Mouse (Mus musculus) left cerebral cortex, postnatal 36 days (tissue): ENCODE data around the gene Klra7. TPM values are rescaled to one million over a fixed set of nuclear protein-coding genes. Genes with fewer than 3 reads are reported as not detected.
"Not testable (repeated sequence)": the region's sequence is repeated elsewhere in the genome, so short reads cannot be mapped to it uniquely, and the experiment has no call there.

Experiments used
- DNase-seq, 2 experiments: peaks; one replicate each; pipeline ENCODE4 v3.0.0; 2021 to 2022; ENCODE audit warnings: low spot score in 2 of 2, mixed read lengths in 1 of 2
- intact Hi-C: fragments of 180-260 bp; cut with DNase I; formaldehyde crosslinking; loops from one replicate; pipeline ENCODE4 v1.15.1; 2025
- total RNA-seq, 2 experiments: library from RNA; stranded (reverse); gene quantifications; 2 replicates each; pipeline ENCODE4 v1.2.3; 2021

The Klra7 gene
- total RNA-seq = not detected

- intact Hi-C loops = no loop called here
- no peak for DNase-seq
These were observed at the start of gene Klra7 for GRCm38 (mm10) chr6:130233222-130233621. Gene Klra7, minus strand, starts transcription at chr6:130233322.

GRCm38 (mm10) chr6:130281828-130282227 lies 48.7 kb upstream of the Klra7 start, which contains the start of gene Klra10:
Gene Klra10, minus strand, starts transcription at chr6:130281928.
- intact Hi-C loops, DNase-seq: not testable (repeated sequence)

- DNase-seq = no peak
- intact Hi-C loops = loop anchor here (5.0 kb wide), 1 partner anchor 208 kb away; no protein-coding TSS in a partner anchor
These were observed 22.2 kb upstream of the Klra7 start for GRCm38 (mm10) chr6:130255326-130255725.

GRCm38 (mm10) chr6:130237536-130237935 lies 4.4 kb upstream of the Klra7 start:
- intact Hi-C loops = no loop called here
- DNase-seq = no peak

GRCm38 (mm10) chr6:130236635-130237034 lies 3.5 kb upstream of the Klra7 start:
- intact Hi-C loops = no loop called here
- no peak for DNase-seq

GRCm38 (mm10) chr6:130197453-130197852 lies 35.7 kb downstream of the Klra7 start:
- DNase-seq, intact Hi-C loops: not testable (repeated sequence)

- intact Hi-C loops, DNase-seq: not testable (repeated sequence)
These were observed 40.1 kb downstream of the Klra7 start, which contains the start of gene Klra9 for GRCm38 (mm10) chr6:130193012-130193411. Gene Klra9, minus strand, starts transcription at chr6:130193112.

Other genes starting within 250 kb of the Klra7 start
- not detected for gene Klra6, start 206.4 kb downstream of the Klra7 start, total RNA-seq
- not detected for gene Klra4, start 166.1 kb downstream of the Klra7 start, total RNA-seq
- not detected for gene Klra8, start 103.4 kb downstream of the Klra7 start, total RNA-seq
- not detected for gene Klra9, start 40.2 kb downstream of the Klra7 start, total RNA-seq
- gene Klra10, start 48.6 kb upstream of the Klra7 start, total RNA-seq = not detected
- not detected for gene Klra3, start 104.3 kb upstream of the Klra7 start, total RNA-seq
- not detected for gene Klra1, start 153.6 kb upstream of the Klra7 start, total RNA-seq